Mouse (Mus musculus) E14TG2a.4 (cell line): Measurements from ENCODE around the gene Phf20.
A peak's percentile ranks its signal among the peaks of the same experiment; 100 is the strongest.

ENCODE experiments used
- H3K27me3 ChIP-seq: 2 replicates; pipeline ENCODE4 v1.6.1; 2014; ENCODE audit warnings: low read length, control low read depth; ENCODE audit not compliant: insufficient read depth
- H3K36me3 ChIP-seq: 2 replicates; pipeline ENCODE4 v1.6.1; 2014; ENCODE audit warnings: low read length, control low read depth; ENCODE audit not compliant: insufficient read depth
- H3K4me1 ChIP-seq: replicated peaks from 2 replicates; pipeline ENCODE4 v1.6.1; 2014; ENCODE audit warnings: low read depth, low read length, control low read depth
- H3K4me3 ChIP-seq: replicated peaks from 2 replicates; pipeline ENCODE4 v1.5.1; 2014; ENCODE audit warnings: mild to moderate bottlenecking, low read length
- H3K9me3 ChIP-seq: 2 replicates; pipeline ENCODE4 v1.6.1; 2014; ENCODE audit warnings: low read length, control low read depth
- CTCF ChIP-seq: conservative IDR thresholded peaks from 2 replicates; pipeline ENCODE4 v1.5.1; 2014; ENCODE audit warnings: low read length
- NANOG ChIP-seq: IDR thresholded peaks from 2 replicates; pipeline ENCODE4 v1.6.1; 2014; ENCODE audit warnings: borderline replicate concordance, low read length, mixed read lengths
- POU5F1 ChIP-seq: IDR thresholded peaks from 2 replicates; pipeline ENCODE4 v1.6.1; 2014; ENCODE audit warnings: low read length, borderline replicate concordance

The Phf20 gene

GRCm38 (mm10) chr2:156193066-156193862 lies 3.0 kb upstream of the Phf20 start:
- no peak overlapping the region for H3K4me3 ChIP-seq
- TF ChIP-seq CTCF: no peak
- no peak for TF ChIP-seq POU5F1
- TF ChIP-seq NANOG: no peak
- H3K27me3 ChIP-seq: no peaks in the 10 kb centered on the region
- H3K4me1 ChIP-seq: peaks cover 47% of the 10 kb centered on the region
- no peaks in the 10 kb centered on the region for H3K36me3 ChIP-seq
- H3K9me3 ChIP-seq: no peaks in the 10 kb centered on the region

GRCm38 (mm10) chr2:156194571-156194970 lies 1.7 kb upstream of the Phf20 start:
- Histone ChIP-seq H3K4me3 (no peak overlapping the region), H3K36me3 (peaks cover 6% of the 10 kb centered on the region; the same call in 1 of the 2 replicates), H3K4me1 (peaks cover 59% of the 10 kb centered on the region), H3K9me3 (no peaks in the 10 kb centered on the region), H3K27me3 (no peaks in the 10 kb centered on the region)
- TF ChIP-seq NANOG (no peak), POU5F1 (no peak), CTCF (no peak)

GRCm38 (mm10) chr2:156197129-156197911 lies 1.1 kb downstream of the Phf20 start:
- TF ChIP-seq POU5F1: no peak
- TF ChIP-seq CTCF: no peak
- no peak for TF ChIP-seq NANOG
- Histone ChIP-seq H3K9me3 (no peaks in the 10 kb centered on the region), H3K36me3 (peaks cover 20% of the 10 kb centered on the region), H3K4me1 (peaks cover 72% of the 10 kb centered on the region), H3K27me3 (no peaks in the 10 kb centered on the region), H3K4me3 (peak overlapping the region; percentile 87)

GRCm38 (mm10) chr2:156199944-156200343 lies 3.7 kb downstream of the Phf20 start:
- peak overlapping the region; percentile 87 for H3K4me3 ChIP-seq
- H3K27me3 ChIP-seq: no peaks in the 10 kb centered on the region
- H3K36me3 ChIP-seq: peaks cover 37% of the 10 kb centered on the region
- TF ChIP-seq NANOG: peak; percentile 33; the same call in 1 of the 2 replicates
- TF ChIP-seq CTCF: no peak
- H3K9me3 ChIP-seq: no peaks in the 10 kb centered on the region
- peaks cover 73% of the 10 kb centered on the region for H3K4me1 ChIP-seq

- Histone ChIP-seq H3K9me3 (no peaks in the 10 kb centered on the region), H3K36me3 (peaks cover 48% of the 10 kb centered on the region), H3K4me3 (no peak overlapping the region), H3K27me3 (no peaks in the 10 kb centered on the region), H3K4me1 (peaks cover 65% of the 10 kb centered on the region)
- TF ChIP-seq CTCF: no peak
- no peak for TF ChIP-seq NANOG
- TF ChIP-seq POU5F1: no peak
Observed at GRCm38 (mm10) chr2:156201486-156201885, 5.2 kb downstream of the Phf20 start.

- Histone ChIP-seq H3K9me3 (no peaks in the 10 kb centered on the region), H3K27me3 (no peaks in the 10 kb centered on the region), H3K4me3 (peak overlapping the region; percentile 32), H3K4me1 (peaks cover 70% of the 10 kb centered on the region), H3K36me3 (peaks cover 60% of the 10 kb centered on the region)
- no peak for TF ChIP-seq POU5F1
- TF ChIP-seq CTCF: no peak
- no peak for TF ChIP-seq NANOG
Observed at GRCm38 (mm10) chr2:156202848-156203437, 6.7 kb downstream of the Phf20 start.

- Histone ChIP-seq H3K36me3 (peaks cover 59% of the 10 kb centered on the region), H3K4me3 (no peak overlapping the region), H3K4me1 (peaks cover 72% of the 10 kb centered on the region), H3K9me3 (no peaks in the 10 kb centered on the region), H3K27me3 (no peaks in the 10 kb centered on the region)
- TF ChIP-seq CTCF (peak; percentile 24; the same call in 1 of the 2 replicates), NANOG (no peak)
Observed at GRCm38 (mm10) chr2:156203917-156204316, 7.7 kb downstream of the Phf20 start.

GRCm38 (mm10) chr2:156217786-156218185 lies 21.5 kb downstream of the Phf20 start:
- TF ChIP-seq CTCF (no peak), NANOG (peak; percentile 47; the same call in 1 of the 2 replicates)
- Histone ChIP-seq H3K4me3 (no peak overlapping the region), H3K9me3 (no peaks in the 10 kb centered on the region), H3K27me3 (no peaks in the 10 kb centered on the region), H3K4me1 (peaks cover 60% of the 10 kb centered on the region), H3K36me3 (peaks cover 42% of the 10 kb centered on the region)
